Mouse (Mus musculus) layer of hippocampus, adult 2 months (tissue): ENCODE measurements at regions not wholly inside any gene's neighbourhood (a gene's known extent, or its start where the extent isn't known, plus 50 kb on each side); places are given as distances from the start of the nearest gene placed in this dataset.

ENCODE experiments used
- DNase-seq, 2 experiments: peaks; one replicate each; pipeline ENCODE4 v3.0.0; 2022; ENCODE audit warnings: low spot score in 2 of 2
- H3K27ac ChIP-seq: fragments of 200-600 bp; 2 replicates; pipeline ENCODE4 v1.8.1; 2022
- H3K4me3 ChIP-seq: fragments of 200-600 bp; 2 replicates; pipeline ENCODE4 v1.8.1; 2022; ENCODE audit warnings: mild to moderate bottlenecking
- CTCF ChIP-seq: fragments of 200-600 bp; conservative IDR thresholded peaks from 2 replicates; pipeline ENCODE4 v1.8.1; 2022; ENCODE audit warnings: antibody characterized with exemption, mild to moderate bottlenecking, moderate library complexity

GRCm38 (mm10) chr1:77176516-77176915, 338.4 kb downstream of the Epha4 start:
- no peak for DNase-seq
- Histone ChIP-seq H3K27ac (no peak overlapping the region), H3K4me3 (no peak overlapping the region)
- TF ChIP-seq CTCF: no peak

GRCm38 (mm10) chr1:77183965-77184364, 330.9 kb downstream of the Epha4 start:
- Histone ChIP-seq H3K27ac (no peak overlapping the region), H3K4me3 (no peak overlapping the region)
- no peak for DNase-seq
- TF ChIP-seq CTCF: peak; percentile 69

GRCm38 (mm10) chr1:77190141-77190540, 324.7 kb downstream of the Epha4 start:
- Histone ChIP-seq H3K27ac (no peak overlapping the region), H3K4me3 (no peak overlapping the region)
- no peak for DNase-seq
- TF ChIP-seq CTCF: no peak

- DNase-seq: no peak
- no peak for TF ChIP-seq CTCF
- Histone ChIP-seq H3K4me3 (no peak overlapping the region), H3K27ac (no peak overlapping the region)
These were observed 313.5 kb downstream of the Epha4 start for GRCm38 (mm10) chr1:77201321-77201917.

GRCm38 (mm10) chr1:77202948-77203347, 311.9 kb downstream of the Epha4 start:
- TF ChIP-seq CTCF: no peak
- no peak for DNase-seq
- H3K4me3 ChIP-seq: no peak overlapping the region
- no peak overlapping the region for H3K27ac ChIP-seq

- TF ChIP-seq CTCF: no peak
- H3K4me3 ChIP-seq: no peak overlapping the region
- DNase-seq: no peak
- no peak overlapping the region for H3K27ac ChIP-seq
These were observed 308.4 kb downstream of the Epha4 start for GRCm38 (mm10) chr1:77206535-77206934.

GRCm38 (mm10) chr1:77209395-77209794, 305.5 kb downstream of the Epha4 start:
- H3K27ac ChIP-seq: no peak overlapping the region
- H3K4me3 ChIP-seq: no peak overlapping the region
- TF ChIP-seq CTCF: no peak
- no peak for DNase-seq

- H3K27ac ChIP-seq: no peak overlapping the region
- DNase-seq: no peak
- no peak overlapping the region for H3K4me3 ChIP-seq
- TF ChIP-seq CTCF: no peak
These were observed 301.3 kb downstream of the Epha4 start for GRCm38 (mm10) chr1:77213462-77214098.

- Histone ChIP-seq H3K27ac (no peak overlapping the region), H3K4me3 (no peak overlapping the region)
- TF ChIP-seq CTCF: no peak
- DNase-seq: no peak
These were observed 295.2 kb downstream of the Epha4 start for GRCm38 (mm10) chr1:77219488-77220321.

- Histone ChIP-seq H3K27ac (no peak overlapping the region), H3K4me3 (no peak overlapping the region)
- DNase-seq: no peak
- no peak for TF ChIP-seq CTCF
These were observed 294.6 kb downstream of the Epha4 start for GRCm38 (mm10) chr1:77220322-77220590.

GRCm38 (mm10) chr1:77220783-77221182, 294.1 kb downstream of the Epha4 start:
- TF ChIP-seq CTCF: no peak
- DNase-seq: no peak
- no peak overlapping the region for H3K4me3 ChIP-seq
- no peak overlapping the region for H3K27ac ChIP-seq

GRCm38 (mm10) chr1:77221900-77222299, 293.0 kb downstream of the Epha4 start:
- no peak for DNase-seq
- H3K4me3 ChIP-seq: no peak overlapping the region
- H3K27ac ChIP-seq: no peak overlapping the region
- no peak for TF ChIP-seq CTCF

GRCm38 (mm10) chr1:77226546-77226945, 288.3 kb downstream of the Epha4 start:
- no peak overlapping the region for H3K4me3 ChIP-seq
- no peak overlapping the region for H3K27ac ChIP-seq
- DNase-seq: no peak
- no peak for TF ChIP-seq CTCF
